Comparison of ENCODE assay signal across 8 mouse cellular contexts in genomic region chr8:82601556-82601955, GRCm38 (mm10).
DNase-seq lines count a peak whose midpoint lies in the region; ATAC-seq and TF ChIP-seq lines count a peak whose summit lies in the region.

No protein-coding gene starts in this region.

- ATAC-seq in heart, embryonic 11.5 days (replicated peaks; ENCODE audit: insufficient number of reproducible peaks, low FRiP score, low TSS enrichment): no peak
- no peak for ATAC-seq in forebrain, embryonic 12.5 days (ENCODE audit: low FRiP score)
- ATAC-seq in activated CD4-positive, CD25-positive, alpha-beta regulatory T cell, adult 4 months: no peak

- H3K9ac ChIP-seq in heart, adult 2 months (ENCODE audit: low read depth, low read length): no peak overlapping the region
- H3K9ac ChIP-seq in heart, embryonic 11.5 days (ENCODE audit: low read depth, low read length): no peak overlapping the region
- no peak overlapping the region for H3K9ac ChIP-seq in forebrain, embryonic 12.5 days

- peak overlapping the region; percentile 48 for H3K27ac ChIP-seq in heart, adult 2 months
- H3K27ac ChIP-seq in heart, embryonic 11.5 days (ENCODE audit: low read depth, low read length): no peak overlapping the region
- H3K27ac ChIP-seq in gastrocnemius, adult 2 months: peak overlapping the region; percentile 52; the same call in 1 of the 2 replicates
- H3K27ac ChIP-seq in forebrain, embryonic 12.5 days: no peak overlapping the region

- no peaks in the 10 kb centered on the region for H3K79me2 ChIP-seq in heart, adult 2 months (replicated peaks; ENCODE audit: control insufficient read depth, insufficient read depth, low read length)

- H3K9me3 ChIP-seq in heart, embryonic 11.5 days (replicated peaks; ENCODE audit: control insufficient read depth, low read length): no peaks in the 10 kb centered on the region
- H3K9me3 ChIP-seq in forebrain, embryonic 12.5 days: no peaks in the 10 kb centered on the region

- no peak for TF ChIP-seq CTCF in heart, adult 2 months (IDR thresholded peaks at IDR 0.05)
- TF ChIP-seq CTCF in gastrocnemius, adult 2 months (IDR thresholded peaks at IDR 0.05): no peak

- H3K4me3 ChIP-seq in heart, adult 2 months: no peak overlapping the region
- no peak overlapping the region for H3K4me3 ChIP-seq in heart, embryonic 11.5 days (ENCODE audit: low read depth, low read length)
- H3K4me3 ChIP-seq in gastrocnemius, adult 2 months: no peak overlapping the region
- H3K4me3 ChIP-seq in forebrain, embryonic 12.5 days (replicated peaks): no peak overlapping the region

- no peak overlapping the region for H3K4me2 ChIP-seq in heart, embryonic 11.5 days
- no peak overlapping the region for H3K4me2 ChIP-seq in forebrain, embryonic 12.5 days

- intact Hi-C loops in heart, adult 2 months (cut with DNase I): loop anchor here (5.0 kb wide), 1 partner anchor 86 kb away; no protein-coding TSS in a partner anchor
- intact Hi-C loops in gastrocnemius, adult 2 months (cut with DNase I): no loop called here

- peak; percentile 59 to 69 for DNase-seq in heart, adult 2 months
- peak; percentile 67 for DNase-seq in Muller cell, postnatal 12 days (ENCODE audit: inconsistent ontology term)
- DNase-seq in gastrocnemius, adult 2 months: peak; percentile 74
- DNase-seq in kidney, postnatal 25 days: peak; percentile 59 to 67
- DNase-seq in spleen, adult 18-20 months: no peak

- H3K4me1 ChIP-seq in heart, adult 2 months (ENCODE audit: control insufficient read depth, insufficient read depth, low read length): peaks cover 2% of the 10 kb centered on the region; the same call in 1 of the 2 replicates
- H3K4me1 ChIP-seq in heart, embryonic 11.5 days (ENCODE audit: control insufficient read depth, insufficient read depth, low read length): no peaks in the 10 kb centered on the region
- no peaks in the 10 kb centered on the region for H3K4me1 ChIP-seq in forebrain, embryonic 12.5 days

- H3K36me3 ChIP-seq in heart, adult 2 months (ENCODE audit: control insufficient read depth, insufficient read depth, low read length): peaks cover 6% of the 10 kb centered on the region
- H3K36me3 ChIP-seq in heart, embryonic 11.5 days (ENCODE audit: control insufficient read depth, insufficient read depth, low read length): no peaks in the 10 kb centered on the region
- H3K36me3 ChIP-seq in forebrain, embryonic 12.5 days (replicated peaks): no peaks in the 10 kb centered on the region

- 8% methylated on average over 3 of the region's 3 CpGs for WGBS in heart, adult 2 months
- 59% methylated on average over 3 of the region's 3 CpGs for WGBS in heart, embryonic 11.5 days (ENCODE audit: insufficient replicate concordance)
- 66% methylated on average over 3 of the region's 3 CpGs for WGBS in forebrain, embryonic 12.5 days

- TF ChIP-seq EP300 in heart, adult 2 months (IDR thresholded peaks at IDR 0.05; ENCODE audit: insufficient read depth, low read depth, low read length): 0 out of 2 replicates have a peak, but pooled peaks have one; percentile 63

- no peak for TF ChIP-seq POLR2A in heart, adult 2 months (IDR thresholded peaks at IDR 0.05; ENCODE audit: insufficient read depth, low read depth, low read length)

- no peaks in the 10 kb centered on the region for H3K27me3 ChIP-seq in heart, adult 2 months (ENCODE audit: control insufficient read depth, insufficient read depth, low read length)
- no peaks in the 10 kb centered on the region for H3K27me3 ChIP-seq in heart, embryonic 11.5 days (ENCODE audit: control insufficient read depth, insufficient read depth, low read length)
- H3K27me3 ChIP-seq in forebrain, embryonic 12.5 days: no peaks in the 10 kb centered on the region

Comparison
In these comparisons a context has a peak if more than half of its experiments do, and no peak if none do; other contexts are left out.
1. H3K27ac ChIP-seq: peak in heart, adult 2 months (single experiment) and gastrocnemius, adult 2 months (single experiment); none in heart, embryonic 11.5 days (single experiment) and forebrain, embryonic 12.5 days (single experiment).
2. DNase-seq: peak in heart, adult 2 months (2 of 2), Muller cell, postnatal 12 days (single experiment), gastrocnemius, adult 2 months (single experiment) and kidney, postnatal 25 days (2 of 2); none in spleen, adult 18-20 months (0 of 2).